Mouse (Mus musculus): ENCODE results near the gene Cav2. TPM values are rescaled to one million over a fixed set of nuclear protein-coding genes. Genes with fewer than 3 reads are reported as not detected.

Gene Cav2
- polyA plus RNA-seq, 1 experiment: 2.9 TPM

GRCm38 (mm10) chr6:17321976-17322375, 41.0 kb downstream of the Cav2 start:
- no peaks in the 10 kb centered on the region for H3K27me3 ChIP-seq (ENCODE audit: control insufficient read depth, insufficient read depth, insufficient read length)
- no peak for TF ChIP-seq USF1 (IDR thresholded peaks at IDR 0.05; ENCODE audit: low read depth)
- no peak for TF ChIP-seq SRF (IDR thresholded peaks at IDR 0.05; ENCODE audit: control insufficient read depth, insufficient read length, low read depth)
- no peak for TF ChIP-seq REST (IDR thresholded peaks at IDR 0.05; ENCODE audit: insufficient read depth, insufficient read length)
- no peak for TF ChIP-seq E2F4 (IDR thresholded peaks at IDR 0.05; ENCODE audit: insufficient read depth)
- no peak for TF ChIP-seq MYOD1 (IDR thresholded peaks at IDR 0.05; ENCODE audit: control insufficient read depth in 1 of 3, insufficient read length in 2 of 3, low read depth in 2 of 3)
- TF ChIP-seq POLR2A (IDR thresholded peaks at IDR 0.05; ENCODE audit: insufficient read length, low read depth): no peak
- no peak for TF ChIP-seq POLR2AphosphoS2 (IDR thresholded peaks at IDR 0.05; ENCODE audit: insufficient read length, low read depth)
- no peak for TF ChIP-seq MAX (IDR thresholded peaks at IDR 0.05; ENCODE audit: low read depth)
- no peak for TF ChIP-seq TCF3 (IDR thresholded peaks at IDR 0.05; ENCODE audit: insufficient read length, low read depth)
- TF ChIP-seq TCF12 (IDR thresholded peaks at IDR 0.05; ENCODE audit: insufficient read depth, poor library complexity, severe bottlenecking): no peak
- TF ChIP-seq MYOG (IDR thresholded peaks at IDR 0.05; ENCODE audit: control insufficient read depth in 1 of 3, insufficient read depth in 1 of 3, insufficient read length in 2 of 3, low read depth in 2 of 3): no peak
- no peaks in the 10 kb centered on the region for H3K79me2 ChIP-seq (ENCODE audit: control insufficient read depth, insufficient read depth)
- H3ac ChIP-seq (ENCODE audit: control insufficient read depth, insufficient read length): no peak overlapping the region
- H3K4me2 ChIP-seq (ENCODE audit: low read depth): no peak overlapping the region
- H3K36me3 ChIP-seq (ENCODE audit: control insufficient read depth, insufficient read depth): peaks cover 4% of the 10 kb centered on the region
- H3K4me3 ChIP-seq: no peak overlapping the region

- H3K4me2 ChIP-seq (ENCODE audit: low read depth): no peak overlapping the region
- no peaks in the 10 kb centered on the region for H3K79me2 ChIP-seq (ENCODE audit: control insufficient read depth, insufficient read depth)
- no peak overlapping the region for H3K4me3 ChIP-seq
- no peak overlapping the region for H3ac ChIP-seq (ENCODE audit: control insufficient read depth, insufficient read length)
- TF ChIP-seq SRF (IDR thresholded peaks at IDR 0.05; ENCODE audit: control insufficient read depth, insufficient read length, low read depth) (no peak), CEBPB (IDR thresholded peaks at IDR 0.05; ENCODE audit: insufficient read depth, poor library complexity, severe bottlenecking) (no peak), POLR2A (IDR thresholded peaks at IDR 0.05; ENCODE audit: insufficient read length, low read depth) (no peak), USF1 (IDR thresholded peaks at IDR 0.05; ENCODE audit: low read depth) (no peak), POLR2AphosphoS2 (IDR thresholded peaks at IDR 0.05; ENCODE audit: insufficient read length, low read depth) (no peak), E2F4 (IDR thresholded peaks at IDR 0.05; ENCODE audit: insufficient read depth) (no peak), MYOD1 (IDR thresholded peaks at IDR 0.05; ENCODE audit: control insufficient read depth in 1 of 3, insufficient read length in 2 of 3, low read depth in 2 of 3) (no peak), TCF3 (IDR thresholded peaks at IDR 0.05; ENCODE audit: insufficient read length, low read depth) (no peak), REST (IDR thresholded peaks at IDR 0.05; ENCODE audit: insufficient read depth, insufficient read length) (no peak), MAX (IDR thresholded peaks at IDR 0.05; ENCODE audit: low read depth) (no peak), MYOG (IDR thresholded peaks at IDR 0.05; ENCODE audit: control insufficient read depth in 1 of 3, insufficient read depth in 1 of 3, insufficient read length in 2 of 3, low read depth in 2 of 3) (no peak), TCF12 (IDR thresholded peaks at IDR 0.05; ENCODE audit: insufficient read depth, poor library complexity, severe bottlenecking) (no peak)
- no peaks in the 10 kb centered on the region for H3K27me3 ChIP-seq (ENCODE audit: control insufficient read depth, insufficient read depth, insufficient read length)
- peaks cover 9% of the 10 kb centered on the region for H3K36me3 ChIP-seq (ENCODE audit: control insufficient read depth, insufficient read depth)
These were observed 46.2 kb downstream of the Cav2 start for GRCm38 (mm10) chr6:17327216-17327615.

GRCm38 (mm10) chr6:17329801-17330200, 48.8 kb downstream of the Cav2 start:
- no peak for TF ChIP-seq REST (IDR thresholded peaks at IDR 0.05; ENCODE audit: insufficient read depth, insufficient read length)
- TF ChIP-seq TCF3 (IDR thresholded peaks at IDR 0.05; ENCODE audit: insufficient read length, low read depth): no peak
- TF ChIP-seq TCF12 (IDR thresholded peaks at IDR 0.05; ENCODE audit: insufficient read depth, poor library complexity, severe bottlenecking): no peak
- no peak for TF ChIP-seq CEBPB (IDR thresholded peaks at IDR 0.05; ENCODE audit: insufficient read depth, poor library complexity, severe bottlenecking)
- Histone ChIP-seq H3K4me3 (no peak overlapping the region), H3ac (ENCODE audit: control insufficient read depth, insufficient read length) (no peak overlapping the region), H3K79me2 (ENCODE audit: control insufficient read depth, insufficient read depth) (no peaks in the 10 kb centered on the region), H3K4me2 (ENCODE audit: low read depth) (no peak overlapping the region), H3K27me3 (ENCODE audit: control insufficient read depth, insufficient read depth, insufficient read length) (no peaks in the 10 kb centered on the region), H3K36me3 (ENCODE audit: control insufficient read depth, insufficient read depth) (peaks cover 9% of the 10 kb centered on the region)

- Histone ChIP-seq H3K79me2 (ENCODE audit: control insufficient read depth, insufficient read depth) (no peaks in the 10 kb centered on the region), H3K4me3 (no peak overlapping the region), H3K36me3 (ENCODE audit: control insufficient read depth, insufficient read depth) (peaks cover 15% of the 10 kb centered on the region), H3ac (ENCODE audit: control insufficient read depth, insufficient read length) (no peak overlapping the region), H3K27me3 (ENCODE audit: control insufficient read depth, insufficient read depth, insufficient read length) (no peaks in the 10 kb centered on the region), H3K4me2 (ENCODE audit: low read depth) (no peak overlapping the region)
- no peak for TF ChIP-seq E2F4 (IDR thresholded peaks at IDR 0.05; ENCODE audit: insufficient read depth)
- TF ChIP-seq TCF3 (IDR thresholded peaks at IDR 0.05; ENCODE audit: insufficient read length, low read depth): no peak
- no peak for TF ChIP-seq SRF (IDR thresholded peaks at IDR 0.05; ENCODE audit: control insufficient read depth, insufficient read length, low read depth)
- TF ChIP-seq MYOD1 (IDR thresholded peaks at IDR 0.05; ENCODE audit: control insufficient read depth in 1 of 3, insufficient read length in 2 of 3, low read depth in 2 of 3): no peak
- no peak for TF ChIP-seq USF1 (IDR thresholded peaks at IDR 0.05; ENCODE audit: low read depth)
- TF ChIP-seq REST (IDR thresholded peaks at IDR 0.05; ENCODE audit: insufficient read depth, insufficient read length): no peak
- no peak for TF ChIP-seq MYOG (IDR thresholded peaks at IDR 0.05; ENCODE audit: control insufficient read depth in 1 of 3, insufficient read depth in 1 of 3, insufficient read length in 2 of 3, low read depth in 2 of 3)
- TF ChIP-seq POLR2A (IDR thresholded peaks at IDR 0.05; ENCODE audit: insufficient read length, low read depth): no peak
- no peak for TF ChIP-seq MAX (IDR thresholded peaks at IDR 0.05; ENCODE audit: low read depth)
- no peak for TF ChIP-seq CEBPB (IDR thresholded peaks at IDR 0.05; ENCODE audit: insufficient read depth, poor library complexity, severe bottlenecking)
- no peak for TF ChIP-seq POLR2AphosphoS2 (IDR thresholded peaks at IDR 0.05; ENCODE audit: insufficient read length, low read depth)
- TF ChIP-seq TCF12 (IDR thresholded peaks at IDR 0.05; ENCODE audit: insufficient read depth, poor library complexity, severe bottlenecking): no peak
These were observed 56.7 kb downstream of the Cav2 start for GRCm38 (mm10) chr6:17337724-17338123.

Other genes with a start within 250 kb of the Cav2 start
- 34.5 TPM for gene Tes, start 216.0 kb upstream of the Cav2 start, polyA plus RNA-seq (2012; fragmentation: generic; extraction: Trizol)
- 64.7 TPM for gene Cav1, start 25.1 kb downstream of the Cav2 start, polyA plus RNA-seq (2012; fragmentation: generic; extraction: Trizol)
- gene Met, start 182.6 kb downstream of the Cav2 start, polyA plus RNA-seq (2012; fragmentation: generic; extraction: Trizol): 4.5 TPM

Data from myocyte (in vitro differentiated cells).